ENCODE assay signal across 8 mouse cellular contexts in the genomic region with DNA sequence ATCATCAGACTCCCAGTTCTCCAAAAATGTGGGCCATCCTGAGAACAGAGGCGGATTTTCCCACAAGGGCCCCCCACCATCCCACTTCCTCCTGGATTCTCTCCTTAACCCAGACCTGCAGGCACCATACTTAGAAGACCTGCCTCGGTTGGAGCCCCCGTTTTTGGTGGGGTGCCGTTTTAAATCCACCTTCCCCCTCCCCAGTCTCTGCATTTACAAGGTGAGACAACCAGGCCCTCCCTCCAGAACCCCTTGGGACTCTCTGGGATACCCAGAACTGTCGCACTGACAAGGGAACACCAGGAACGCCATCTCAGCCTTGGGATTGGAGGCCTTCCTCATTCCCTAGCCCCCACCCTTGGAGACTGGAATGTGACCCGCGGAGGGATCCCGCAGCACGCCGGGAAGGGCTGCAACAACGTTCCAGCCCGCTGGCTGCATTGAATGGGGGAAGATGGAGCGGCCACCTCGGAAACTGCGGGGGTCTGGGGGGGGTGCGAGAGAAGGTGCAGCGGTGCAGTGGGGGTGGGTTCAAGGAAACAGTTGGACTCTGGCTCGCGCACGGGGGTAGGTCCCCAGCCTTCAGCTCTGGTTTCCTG. TPM values are rescaled to one million over a fixed set of nuclear protein-coding genes. Genes with fewer than 3 reads are reported as not detected.
DNase-seq lines count a peak whose midpoint lies in the region; ATAC-seq lines count a peak whose summit lies in the region.

No protein-coding gene starts in this region.

- peak; percentile 24; the same call in 1 of the 2 replicates for ATAC-seq in kidney, embryonic 15.5 days (replicated peaks; ENCODE audit: low FRiP score)
- ATAC-seq in hindbrain, embryonic 16.5 days, result no peak
- no peak for ATAC-seq in midbrain, embryonic 14.5 days (ENCODE audit: low FRiP score, low TSS enrichment)

- no peaks in the 10 kb centered on the region for H3K27me3 ChIP-seq in kidney, embryonic 15.5 days
- no peaks in the 10 kb centered on the region for H3K27me3 ChIP-seq in hindbrain, embryonic 16.5 days (replicated peaks; ENCODE audit: control insufficient read depth, insufficient read depth, low read length)
- no peaks in the 10 kb centered on the region for H3K27me3 ChIP-seq in midbrain, embryonic 14.5 days (ENCODE audit: control insufficient read depth, insufficient read depth, low read length)

- no peak for DNase-seq in kidney, adult 18-20 months
- DNase-seq in embryo, embryonic 9.5 days (ENCODE audit: extremely low spot score), result peak; percentile 61
- DNase-seq in midbrain, embryonic 14.5 days, result peak; percentile 64
- DNase-seq in layer of hippocampus, adult 8-10 months (ENCODE audit: low spot score in 2 of 2), result no peak
- DNase-seq in urinary bladder, adult 2 months (ENCODE audit: low spot score), result no peak
- DNase-seq in adrenal gland, postnatal 4 days (ENCODE audit: low spot score in 2 of 2), result no peak

- no peaks in the 10 kb centered on the region for H3K36me3 ChIP-seq in kidney, embryonic 15.5 days
- H3K36me3 ChIP-seq in hindbrain, embryonic 16.5 days (ENCODE audit: control insufficient read depth, insufficient read depth, low read length), result no peaks in the 10 kb centered on the region
- no peaks in the 10 kb centered on the region for H3K36me3 ChIP-seq in midbrain, embryonic 14.5 days (ENCODE audit: control insufficient read depth, insufficient read depth, low read length)

- 8% methylated on average over 21 of the region's 21 CpGs for WGBS in kidney, embryonic 15.5 days
- WGBS in hindbrain, embryonic 16.5 days, result 5% methylated on average over 21 of the region's 21 CpGs
- 6% methylated on average over 21 of the region's 21 CpGs for WGBS in midbrain, embryonic 14.5 days

- no peaks in the 10 kb centered on the region for H3K9me3 ChIP-seq in kidney, embryonic 15.5 days (replicated peaks)
- H3K9me3 ChIP-seq in hindbrain, embryonic 16.5 days (ENCODE audit: control insufficient read depth, low read length), result no peaks in the 10 kb centered on the region
- no peaks in the 10 kb centered on the region for H3K9me3 ChIP-seq in midbrain, embryonic 14.5 days (ENCODE audit: control insufficient read depth, low read length)

- H3K4me2 ChIP-seq in kidney, embryonic 15.5 days, result peak overlapping the region; percentile 94
- peak overlapping the region; percentile 84 for H3K4me2 ChIP-seq in hindbrain, embryonic 16.5 days (ENCODE audit: low read length)
- H3K4me2 ChIP-seq in midbrain, embryonic 14.5 days (ENCODE audit: low read length), result peak overlapping the region; percentile 90

- peak overlapping the region; percentile 82 for H3K27ac ChIP-seq in kidney, embryonic 15.5 days
- H3K27ac ChIP-seq in hindbrain, embryonic 16.5 days (ENCODE audit: low read depth, low read length), result peak overlapping the region; percentile 74; the same call in 1 of the 2 replicates
- no peak overlapping the region for H3K27ac ChIP-seq in midbrain, embryonic 14.5 days (replicated peaks; ENCODE audit: low read depth, low read length)

- peaks cover 78% of the 10 kb centered on the region for H3K4me1 ChIP-seq in kidney, embryonic 15.5 days
- H3K4me1 ChIP-seq in hindbrain, embryonic 16.5 days (ENCODE audit: control insufficient read depth, insufficient read depth, low read depth, low read length), result peaks cover 28% of the 10 kb centered on the region
- peaks cover 22% of the 10 kb centered on the region for H3K4me1 ChIP-seq in midbrain, embryonic 14.5 days (ENCODE audit: control insufficient read depth, insufficient read depth, low read length)

- H3K9ac ChIP-seq in kidney, embryonic 15.5 days, result peak overlapping the region; percentile 69
- H3K9ac ChIP-seq in hindbrain, embryonic 16.5 days (ENCODE audit: low read depth, low read length), result peak overlapping the region; percentile 84
- peak overlapping the region; percentile 78 for H3K9ac ChIP-seq in midbrain, embryonic 14.5 days (replicated peaks; ENCODE audit: low read length)

- peak overlapping the region; percentile 74 for H3K4me3 ChIP-seq in kidney, embryonic 15.5 days (replicated peaks)
- peak overlapping the region; percentile 81 for H3K4me3 ChIP-seq in hindbrain, embryonic 16.5 days (ENCODE audit: low read length)
- peak overlapping the region; percentile 73 for H3K4me3 ChIP-seq in midbrain, embryonic 14.5 days (replicated peaks; ENCODE audit: low read depth, low read length)

RNA-seq across cellular contexts. Expression of a gene that starts 23.3 kb away (rescaled TPM):
- polyA plus RNA-seq in kidney, embryonic 15.5 days (2015; fragmentation: Nextera tagmentation; extraction: Ambion mirVana), result 8.3 and 9.1 TPM in 2 replicates
- 7.0 and 10.8 TPM in 2 replicates for polyA plus RNA-seq in hindbrain, embryonic 16.5 days (2015; fragmentation: Nextera tagmentation; extraction: Ambion mirVana)
- polyA plus RNA-seq in midbrain, embryonic 14.5 days (2014; fragmentation: Nextera tagmentation; extraction: Ambion mirVana), result 7.0 and 8.4 TPM in 2 replicates
- total RNA-seq in layer of hippocampus, adult 8-10 months (2022), result 10 to 100 TPM; 10.1 to 12.6 (median 11.4) TPM
- 29.7 and 32.1 TPM in 2 replicates for polyA plus RNA-seq in urinary bladder, adult 2 months (2012; rRNA removed)
- 10 to 100 TPM; 15.7 to 21.0 TPM for total RNA-seq in adrenal gland, postnatal 4 days (2021)

RNA-seq across cellular contexts. Expression of a gene that starts 48.4 kb away (rescaled TPM):
- polyA plus RNA-seq in kidney, embryonic 15.5 days (2015; fragmentation: Nextera tagmentation; extraction: Ambion mirVana), result 81.3 and 87.4 TPM in 2 replicates
- 108 and 112 TPM in 2 replicates for polyA plus RNA-seq in hindbrain, embryonic 16.5 days (2015; fragmentation: Nextera tagmentation; extraction: Ambion mirVana)
- 116 and 122 TPM in 2 replicates for polyA plus RNA-seq in midbrain, embryonic 14.5 days (2014; fragmentation: Nextera tagmentation; extraction: Ambion mirVana)
- total RNA-seq in layer of hippocampus, adult 8-10 months (2022), result 10 to 100 TPM; 85.5 to 91.6 (median 87.1) TPM
- polyA plus RNA-seq in urinary bladder, adult 2 months (2012; rRNA removed), result 36.8 and 38.3 TPM in 2 replicates
- total RNA-seq in adrenal gland, postnatal 4 days (2021), result 10 to 100 TPM; 79.5 to 80.4 TPM

RNA-seq across cellular contexts. Expression of a gene that starts 48.4 kb away (rescaled TPM):
- 24.3 and 25.9 TPM in 2 replicates for polyA plus RNA-seq in kidney, embryonic 15.5 days (2015; fragmentation: Nextera tagmentation; extraction: Ambion mirVana)
- 19.1 and 21.6 TPM in 2 replicates for polyA plus RNA-seq in hindbrain, embryonic 16.5 days (2015; fragmentation: Nextera tagmentation; extraction: Ambion mirVana)
- polyA plus RNA-seq in midbrain, embryonic 14.5 days (2014; fragmentation: Nextera tagmentation; extraction: Ambion mirVana), result 18.2 and 23.7 TPM in 2 replicates
- 10 to 100 TPM; 33.2 to 41.3 (median 39.6) TPM for total RNA-seq in layer of hippocampus, adult 8-10 months (2022)
- polyA plus RNA-seq in urinary bladder, adult 2 months (2012; rRNA removed), result 19.8 and 21.7 TPM in 2 replicates
- 10 to 100 TPM; 42.7 to 44.7 TPM for total RNA-seq in adrenal gland, postnatal 4 days (2021)

RNA-seq across cellular contexts. Expression of a gene that starts 49.5 kb away (rescaled TPM):
- polyA plus RNA-seq in kidney, embryonic 15.5 days (2015; fragmentation: Nextera tagmentation; extraction: Ambion mirVana), result 1.1 and 1.6 TPM in 2 replicates
- polyA plus RNA-seq in hindbrain, embryonic 16.5 days (2015; fragmentation: Nextera tagmentation; extraction: Ambion mirVana), result 1.7 and 1.9 TPM in 2 replicates
- polyA plus RNA-seq in midbrain, embryonic 14.5 days (2014; fragmentation: Nextera tagmentation; extraction: Ambion mirVana), result 0.34 and 0.54 TPM in 2 replicates
- 1 to 10 TPM in 3 of 4 experiments, under 1 TPM in 1; 0.63 to 2.2 (median 1.1) TPM for total RNA-seq in layer of hippocampus, adult 8-10 months (2022)
- 3.1 and 4.0 TPM in 2 replicates for polyA plus RNA-seq in urinary bladder, adult 2 months (2012; rRNA removed)
- 1 to 10 TPM; 3.8 to 4.4 TPM for total RNA-seq in adrenal gland, postnatal 4 days (2021)

Comparison
In these comparisons a context has a peak if more than half of its experiments do, and no peak if none do; other contexts are left out.
1. DNase-seq: peak in embryo, embryonic 9.5 days (single experiment) and midbrain, embryonic 14.5 days (single experiment); none in kidney, adult 18-20 months (single experiment), layer of hippocampus, adult 8-10 months (0 of 2), urinary bladder, adult 2 months (single experiment) and adrenal gland, postnatal 4 days (0 of 2).
2. Peak in every context shown above with its lines, with median percentiles within 50 percentile points of each other: H3K4me2 ChIP-seq, H3K4me3 ChIP-seq and H3K9ac ChIP-seq.